Mouse (Mus musculus) macrophage (primary cell): ENCODE results near the gene Slf1. TPM values are rescaled to one million over a fixed set of nuclear protein-coding genes. Genes with fewer than 3 reads are reported as not detected.

ENCODE experiments used
- H3K27ac ChIP-seq: fragments of 350-480 bp; formaldehyde crosslinking; 2 replicates; pipeline ENCODE4 v1.9.0; 2021
- H3K36me3 ChIP-seq: fragments of 350-480 bp; formaldehyde crosslinking; 2 replicates; pipeline ENCODE4 v1.9.0; 2021; ENCODE audit errors: inconsistent target
- H3K4me3 ChIP-seq: fragments of 350-480 bp; formaldehyde crosslinking; 2 replicates; pipeline ENCODE4 v1.9.0; 2021; ENCODE audit errors: inconsistent target
- H3K79me2 ChIP-seq: fragments of 350-480 bp; formaldehyde crosslinking; 2 replicates; pipeline ENCODE4 v1.9.0; 2021; ENCODE audit errors: inconsistent target
- WGBS: methylation state at CpG from one replicate; pipeline ENCODE4 v1.1.7; 2026; ENCODE audit warnings: inconsistent platforms; ENCODE audit not compliant: missing documents; 5-methylcytosine and 5-hydroxymethylcytosine counted together
- polyA plus RNA-seq: library from polyadenylated mRNA; stranded (reverse); fragments of 250-400 nt; gene quantifications from 3 replicates; pipeline ENCODE4 v1.2.4, GENCODE M21; 2018; ENCODE audit warnings: inconsistent platforms

Slf1 gene
- polyA plus RNA-seq, 1 experiment from 2014 or later = 3.7 TPM

- H3K79me2 ChIP-seq = no peaks in the 10 kb centered on the region
- no peak overlapping the region for H3K4me3 ChIP-seq
- no peaks in the 10 kb centered on the region for H3K36me3 ChIP-seq
- WGBS = 89% methylated on average over 4 of the region's 6 CpGs
- no peak overlapping the region for H3K27ac ChIP-seq
Measured at GRCm38 (mm10) chr13:77047179-77047931, 87.9 kb downstream of the Slf1 start.

- H3K4me3 ChIP-seq = no peak overlapping the region
- 91% methylated on average over 10 of the region's 10 CpGs for WGBS
Measured at GRCm38 (mm10) chr13:77046416-77046815, 88.9 kb downstream of the Slf1 start.

GRCm38 (mm10) chr13:77045375-77045774, 89.9 kb downstream of the Slf1 start:
- WGBS = 100% methylated on average over 1 of the region's 1 CpGs
- Histone ChIP-seq H3K27ac (no peak overlapping the region), H3K4me3 (no peak overlapping the region)

More at GRCm38 (mm10) chr13:77046416-77046815, 88.9 kb downstream of the Slf1 start:
- Histone ChIP-seq H3K79me2 (no peaks in the 10 kb centered on the region), H3K27ac (no peak overlapping the region), H3K36me3 (no peaks in the 10 kb centered on the region)

DNA sequence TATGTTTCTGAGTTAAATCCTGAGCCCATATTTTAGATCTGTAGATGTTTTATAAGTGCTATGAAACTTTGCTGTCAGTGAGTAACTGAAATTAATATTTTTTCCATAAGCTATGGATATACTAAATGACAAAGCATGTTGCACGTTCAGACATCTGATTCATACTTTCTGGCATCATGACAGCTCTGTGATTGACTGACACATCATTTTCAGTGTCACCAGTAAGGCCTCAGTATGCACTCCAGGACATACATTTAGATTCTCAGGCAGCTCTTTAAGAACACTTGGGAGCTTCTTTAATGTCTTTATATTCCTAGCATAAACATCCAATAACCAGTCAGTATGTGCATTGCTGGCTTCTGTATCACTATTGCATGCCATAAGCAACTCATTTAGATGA, 91.9 kb downstream of the Slf1 start:
- WGBS = 54% methylated on average over 1 of the region's 1 CpGs
- H3K36me3 ChIP-seq = no peaks in the 10 kb centered on the region
- no peak overlapping the region for H3K4me3 ChIP-seq
- no peak overlapping the region for H3K27ac ChIP-seq
- no peaks in the 10 kb centered on the region for H3K79me2 ChIP-seq

More at GRCm38 (mm10) chr13:77045375-77045774, 89.9 kb downstream of the Slf1 start:
- Histone ChIP-seq H3K36me3 (no peaks in the 10 kb centered on the region), H3K79me2 (no peaks in the 10 kb centered on the region)

DNA sequence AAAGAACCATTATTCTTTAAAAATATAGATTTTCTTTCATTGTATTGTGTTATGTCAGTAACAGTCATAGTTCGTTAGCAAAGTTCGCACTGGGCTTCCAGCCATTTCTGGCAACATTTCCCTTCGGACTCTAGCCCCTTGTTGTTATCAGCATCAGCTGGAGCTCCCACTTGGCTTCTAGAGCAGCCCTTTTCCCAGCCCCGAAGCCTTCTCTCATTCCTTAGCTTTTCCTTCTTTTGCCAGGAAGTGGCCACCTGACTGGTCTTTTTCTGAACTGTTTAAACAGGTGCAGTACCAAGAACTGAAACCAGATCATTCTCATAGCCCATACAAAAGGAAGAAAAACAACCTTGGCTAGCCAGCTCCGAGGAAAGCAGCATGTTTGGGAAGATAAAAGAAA, 105.7 kb downstream of the Slf1 start:
- Histone ChIP-seq H3K79me2 (no peaks in the 10 kb centered on the region), H3K36me3 (no peaks in the 10 kb centered on the region), H3K4me3 (no peak overlapping the region), H3K27ac (no peak overlapping the region)
- 95% methylated on average over 5 of the region's 5 CpGs for WGBS

DNA sequence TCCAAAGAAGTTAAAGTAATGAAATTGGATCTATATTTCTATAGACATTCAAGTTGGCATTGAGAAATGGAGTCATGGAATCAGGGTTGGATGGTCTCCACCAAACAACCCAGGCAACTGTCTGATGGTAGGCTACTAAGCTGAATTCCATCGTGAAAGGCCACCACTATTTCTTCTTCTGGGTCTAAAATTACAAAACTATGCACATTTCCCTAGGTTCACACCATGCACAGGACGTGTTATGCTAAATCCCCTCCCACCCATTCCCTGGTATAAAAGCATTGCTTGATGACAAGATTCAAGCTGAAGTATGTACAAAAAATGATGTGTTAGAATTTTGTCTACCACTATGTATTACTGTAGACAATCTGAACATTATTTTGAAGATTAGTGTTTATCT, 116.4 kb downstream of the Slf1 start:
- H3K4me3 ChIP-seq = no peak overlapping the region
- H3K79me2 ChIP-seq = no peaks in the 10 kb centered on the region
- WGBS = 89% methylated on average over 2 of the region's 2 CpGs
- H3K27ac ChIP-seq = no peak overlapping the region
- H3K36me3 ChIP-seq = no peaks in the 10 kb centered on the region

- Histone ChIP-seq H3K36me3 (no peaks in the 10 kb centered on the region), H3K4me3 (no peak overlapping the region), H3K27ac (no peak overlapping the region), H3K79me2 (no peaks in the 10 kb centered on the region)
- 91% methylated on average over 1 of the region's 1 CpGs for WGBS
Measured at GRCm38 (mm10) chr13:77003684-77004083, 131.6 kb downstream of the Slf1 start.

- no peaks in the 10 kb centered on the region for H3K79me2 ChIP-seq
- no peak overlapping the region for H3K27ac ChIP-seq
- H3K4me3 ChIP-seq = no peak overlapping the region
- H3K36me3 ChIP-seq = no peaks in the 10 kb centered on the region
- 95% methylated on average over 3 of the region's 3 CpGs for WGBS
Measured at GRCm38 (mm10) chr13:77002628-77003027, 132.6 kb downstream of the Slf1 start.

Other genes with a start within 250 kb of the Slf1 start
- gene 2210408I21Rik, start 67 bp upstream of the Slf1 start, polyA plus RNA-seq = 2.0 to 2.4 TPM (median 2.1 TPM) in 3 replicates